Mouse (Mus musculus) heart, postnatal 10 days (tissue): Measurements from ENCODE around the gene Olfr895. TPM values are rescaled to one million over a fixed set of nuclear protein-coding genes. Genes with fewer than 3 reads are reported as not detected.

Source experiments
- DNase-seq, 2 experiments: peaks; one replicate each; pipeline ENCODE4 v3.0.0; 2021
- intact Hi-C: fragments of 180-260 bp; cut with DNase I; formaldehyde crosslinking; loops from one replicate; pipeline ENCODE4 v1.15.1; 2025
- total RNA-seq, 2 experiments: library from RNA; stranded (reverse); gene quantifications; 2 replicates each; pipeline ENCODE4 v1.2.3; 2021

The Olfr895 gene
- not detected for total RNA-seq

GRCm38 (mm10) chr9:38267551-38267950 is at the start of gene Olfr895:
Olfr895 (plus strand) TSS chr9:38267851.
- no peak for DNase-seq
- intact Hi-C loops: no loop called here

- intact Hi-C loops: no loop called here
- no peak for DNase-seq
Measured at GRCm38 (mm10) chr9:38252474-38252873, 15.2 kb upstream of the Olfr895 start, which contains the start of gene Olfr143. Olfr143 (plus strand) TSS chr9:38252774.

GRCm38 (mm10) chr9:38290807-38291206 is 23.2 kb downstream of the Olfr895 start, which contains the start of gene Olfr896-ps1:
Olfr896-ps1 (plus strand) TSS chr9:38291107.
- intact Hi-C loops: no loop called here
- no peak for DNase-seq

Other genes with a start within 250 kb of the Olfr895 start
- gene Olfr883, start 242.0 kb upstream of the Olfr895 start, total RNA-seq: not detected
- gene Olfr884, start 221.3 kb upstream of the Olfr895 start, total RNA-seq: not detected
- not detected for gene Olfr885, start 206.5 kb upstream of the Olfr895 start, total RNA-seq
- not detected for gene Olfr887, start 183.8 kb upstream of the Olfr895 start, total RNA-seq
- not detected for gene Olfr888, start 159.7 kb upstream of the Olfr895 start, total RNA-seq
- not detected for gene Olfr889, start 152.7 kb upstream of the Olfr895 start, total RNA-seq
- not detected for gene Olfr890, start 125.3 kb upstream of the Olfr895 start, total RNA-seq
- gene Olfr891, start 87.0 kb upstream of the Olfr895 start, total RNA-seq: not detected
- gene Olfr893, start 59.5 kb upstream of the Olfr895 start, total RNA-seq: not detected
- gene Olfr894, start 49.8 kb upstream of the Olfr895 start, total RNA-seq: not detected
- not detected for gene Olfr143, start 15.1 kb upstream of the Olfr895 start, total RNA-seq
- gene Olfr896-ps1, start 23.3 kb downstream of the Olfr895 start, total RNA-seq: not detected
- gene Olfr25, start 61.2 kb downstream of the Olfr895 start, total RNA-seq: not detected
- not detected for gene Olfr898, start 80.6 kb downstream of the Olfr895 start, total RNA-seq
- not detected for gene Olfr250, start 99.0 kb downstream of the Olfr895 start, total RNA-seq
- not detected for gene Olfr251, start 109.2 kb downstream of the Olfr895 start, total RNA-seq
- not detected for gene Olfr147, start 133.8 kb downstream of the Olfr895 start, total RNA-seq
- not detected for gene Olfr901, start 161.6 kb downstream of the Olfr895 start, total RNA-seq
- not detected for gene Olfr902, start 179.8 kb downstream of the Olfr895 start, total RNA-seq
- not detected for gene Olfr904, start 195.3 kb downstream of the Olfr895 start, total RNA-seq
- not detected for gene Olfr905, start 203.3 kb downstream of the Olfr895 start, total RNA-seq
- not detected for gene Olfr906, start 219.2 kb downstream of the Olfr895 start, total RNA-seq
- gene Olfr907, start 227.9 kb downstream of the Olfr895 start, total RNA-seq: not detected